In genomic region chr6:48629661-48630034, GRCm38 (mm10) we compare ENCODE assay signal across 8 mouse cellular contexts. TPM values are rescaled to one million over a fixed set of nuclear protein-coding genes. Genes with fewer than 3 reads are reported as not detected.
DNase-seq lines count a peak whose midpoint lies in the region; ATAC-seq and TF ChIP-seq lines count a peak whose summit lies in the region.

No protein-coding gene starts in this region.

- no peaks in the 10 kb centered on the region for H3K9me3 ChIP-seq in heart, embryonic 15.5 days (replicated peaks)
- H3K9me3 ChIP-seq in forebrain, embryonic 10.5 days = no peaks in the 10 kb centered on the region
- H3K9me3 ChIP-seq in kidney, embryonic 15.5 days (replicated peaks) = no peaks in the 10 kb centered on the region
- H3K9me3 ChIP-seq in midbrain, postnatal 0 days (ENCODE audit: low read length) = no peaks in the 10 kb centered on the region

- no peak for ATAC-seq in heart, embryonic 15.5 days (replicated peaks; ENCODE audit: insufficient number of reproducible peaks, insufficient read depth, low FRiP score, low read depth)
- 0 out of 2 replicates have a peak, but pooled peaks have one; percentile 19 for ATAC-seq in kidney, embryonic 15.5 days (replicated peaks; ENCODE audit: low FRiP score)
- peak; percentile 9; the same call in 1 of the 2 replicates for ATAC-seq in midbrain, postnatal 0 days (ENCODE audit: low FRiP score)

- peak overlapping the region; percentile 43 for H3K9ac ChIP-seq in heart, embryonic 15.5 days
- peak overlapping the region; percentile 48 for H3K9ac ChIP-seq in kidney, embryonic 15.5 days
- peak overlapping the region; percentile 63 for H3K9ac ChIP-seq in midbrain, postnatal 0 days (replicated peaks; ENCODE audit: low read length, poor library complexity, severe bottlenecking)

- H3K27me3 ChIP-seq in heart, embryonic 15.5 days = peaks cover 23% of the 10 kb centered on the region
- peaks cover 72% of the 10 kb centered on the region for H3K27me3 ChIP-seq in forebrain, embryonic 10.5 days (ENCODE audit: poor library complexity, severe bottlenecking)
- peaks cover 38% of the 10 kb centered on the region for H3K27me3 ChIP-seq in kidney, embryonic 15.5 days
- H3K27me3 ChIP-seq in midbrain, postnatal 0 days (ENCODE audit: insufficient read depth, low read length) = 0 out of 2 replicates have a peak, but pooled peaks cover 7% of the 10 kb centered on the region

- H3K27ac ChIP-seq in heart, embryonic 15.5 days = no peak overlapping the region
- peak overlapping the region; percentile 60; the same call in 1 of the 2 replicates for H3K27ac ChIP-seq in forebrain, embryonic 10.5 days
- peak overlapping the region; percentile 75; the same call in 1 of the 2 replicates for H3K27ac ChIP-seq in kidney, embryonic 15.5 days
- peak overlapping the region; percentile 47; the same call in 1 of the 2 replicates for H3K27ac ChIP-seq in midbrain, postnatal 0 days (ENCODE audit: low read depth, low read length)

- 21% methylated on average over 13 of the region's 13 CpGs for WGBS in heart, embryonic 15.5 days
- 30% methylated on average over 13 of the region's 13 CpGs for WGBS in forebrain, embryonic 10.5 days
- WGBS in kidney, embryonic 15.5 days = 7% methylated on average over 13 of the region's 13 CpGs
- WGBS in midbrain, postnatal 0 days = 15% methylated on average over 13 of the region's 13 CpGs

- no peak for DNase-seq in heart, postnatal 14 days
- no peak for DNase-seq in forebrain, embryonic 10.5 days (ENCODE audit: extremely low spot score, low spot score)
- no peak for DNase-seq in midbrain, postnatal 0 days (ENCODE audit: low spot score)
- no peak for DNase-seq in adrenal gland, adult (ENCODE audit: inconsistent age in 2 of 2, low spot score in 1 of 2)
- no peak for DNase-seq in right cerebral cortex, postnatal 4 days
- no peak for DNase-seq in ovary, postnatal 14 days (ENCODE audit: low spot score)

- intact Hi-C loops in heart, postnatal 14 days (cut with DNase I) = no loop called here

- peak overlapping the region; percentile 46 for H3K4me3 ChIP-seq in heart, embryonic 15.5 days
- peak overlapping the region; percentile 56 for H3K4me3 ChIP-seq in forebrain, embryonic 10.5 days
- H3K4me3 ChIP-seq in kidney, embryonic 15.5 days (replicated peaks) = peak overlapping the region; percentile 47
- H3K4me3 ChIP-seq in midbrain, postnatal 0 days (ENCODE audit: low read depth, low read length) = peak overlapping the region; percentile 44

- H3K4me1 ChIP-seq in heart, embryonic 15.5 days (replicated peaks) = peaks cover 24% of the 10 kb centered on the region
- H3K4me1 ChIP-seq in forebrain, embryonic 10.5 days = peaks cover 31% of the 10 kb centered on the region
- peaks cover 39% of the 10 kb centered on the region for H3K4me1 ChIP-seq in kidney, embryonic 15.5 days
- peaks cover 16% of the 10 kb centered on the region for H3K4me1 ChIP-seq in midbrain, postnatal 0 days (ENCODE audit: insufficient read depth, low read length)

- peak overlapping the region; percentile 88 for H3K4me2 ChIP-seq in heart, embryonic 15.5 days
- H3K4me2 ChIP-seq in kidney, embryonic 15.5 days = peak overlapping the region; percentile 90
- peak overlapping the region; percentile 81 for H3K4me2 ChIP-seq in midbrain, postnatal 0 days (ENCODE audit: low read depth, low read length, poor library complexity, severe bottlenecking)

- no peaks in the 10 kb centered on the region for H3K36me3 ChIP-seq in heart, embryonic 15.5 days
- H3K36me3 ChIP-seq in forebrain, embryonic 10.5 days (replicated peaks) = no peaks in the 10 kb centered on the region
- H3K36me3 ChIP-seq in kidney, embryonic 15.5 days = no peaks in the 10 kb centered on the region
- peaks cover 2% of the 10 kb centered on the region; the same call in 1 of the 2 replicates for H3K36me3 ChIP-seq in midbrain, postnatal 0 days (ENCODE audit: insufficient read depth, low read length)

- TF ChIP-seq CTCF in midbrain, postnatal 0 days (IDR thresholded peaks at IDR 0.05) = no peak

RNA-seq across cellular contexts. Expression of gene AI854703, which starts 3.1 kb away (rescaled TPM):
- 0.94 and 1.0 TPM in 2 replicates for polyA plus RNA-seq in heart, embryonic 15.5 days (2015; fragmentation: Nextera tagmentation; extraction: Ambion mirVana)
- under 1 TPM; 0.24 to 0.67 TPM for total RNA-seq in heart, postnatal 14 days (2021)
- polyA plus RNA-seq in forebrain, embryonic 10.5 days (2016; fragmentation: Nextera tagmentation; extraction: Ambion mirVana) = 0.46 and 0.83 TPM in 2 replicates
- polyA plus RNA-seq in kidney, embryonic 15.5 days (2015; fragmentation: Nextera tagmentation; extraction: Ambion mirVana) = 3.0 and 3.1 TPM in 2 replicates
- 51.7 and 57.1 TPM in 2 replicates for total RNA-seq in midbrain, postnatal 0 days (2014; rRNA removed)
- polyA plus RNA-seq in midbrain, postnatal 0 days (2015; fragmentation: Nextera tagmentation; extraction: Ambion mirVana) = 28.5 and 30.2 TPM in 2 replicates

RNA-seq across cellular contexts. Expression of gene Gimap8, which starts 17.4 kb away (rescaled TPM):
- polyA plus RNA-seq in heart, embryonic 15.5 days (2015; fragmentation: Nextera tagmentation; extraction: Ambion mirVana) = 1.6 and 1.7 TPM in 2 replicates
- total RNA-seq in heart, postnatal 14 days (2021) = 10 to 100 TPM in 1 of 2 experiments, 1 to 10 TPM in 1; 8.6 to 11.0 TPM
- 0.31 and 0.33 TPM in 2 replicates for polyA plus RNA-seq in forebrain, embryonic 10.5 days (2016; fragmentation: Nextera tagmentation; extraction: Ambion mirVana)
- polyA plus RNA-seq in kidney, embryonic 15.5 days (2015; fragmentation: Nextera tagmentation; extraction: Ambion mirVana) = 3.3 and 3.8 TPM in 2 replicates
- 0.60 and 0.76 TPM in 2 replicates for total RNA-seq in midbrain, postnatal 0 days (2014; rRNA removed)
- 0.45 and 0.53 TPM in 2 replicates for polyA plus RNA-seq in midbrain, postnatal 0 days (2015; fragmentation: Nextera tagmentation; extraction: Ambion mirVana)

RNA-seq across cellular contexts. Expression of gene Zfp775, which starts 27.8 kb away (rescaled TPM):
- polyA plus RNA-seq in heart, embryonic 15.5 days (2015; fragmentation: Nextera tagmentation; extraction: Ambion mirVana) = 5.7 and 7.3 TPM in 2 replicates
- total RNA-seq in heart, postnatal 14 days (2021) = 1 to 10 TPM; 8.2 to 8.3 TPM
- 8.8 and 11.1 TPM in 2 replicates for polyA plus RNA-seq in forebrain, embryonic 10.5 days (2016; fragmentation: Nextera tagmentation; extraction: Ambion mirVana)
- 7.0 and 7.9 TPM in 2 replicates for polyA plus RNA-seq in kidney, embryonic 15.5 days (2015; fragmentation: Nextera tagmentation; extraction: Ambion mirVana)
- 8.6 and 9.5 TPM in 2 replicates for total RNA-seq in midbrain, postnatal 0 days (2014; rRNA removed)
- 8.6 and 9.5 TPM in 2 replicates for polyA plus RNA-seq in midbrain, postnatal 0 days (2015; fragmentation: Nextera tagmentation; extraction: Ambion mirVana)

RNA-seq across cellular contexts. Expression of gene Gm44965, which starts 35.9 kb away (rescaled TPM):
- not detected in 2 replicates for polyA plus RNA-seq in heart, embryonic 15.5 days (2015; fragmentation: Nextera tagmentation; extraction: Ambion mirVana)
- not detected for total RNA-seq in heart, postnatal 14 days (2021)
- polyA plus RNA-seq in forebrain, embryonic 10.5 days (2016; fragmentation: Nextera tagmentation; extraction: Ambion mirVana) = 1.2 and 2.3 TPM in 2 replicates
- not detected in 2 replicates for polyA plus RNA-seq in kidney, embryonic 15.5 days (2015; fragmentation: Nextera tagmentation; extraction: Ambion mirVana)
- not detected in 2 replicates for total RNA-seq in midbrain, postnatal 0 days (2014; rRNA removed)
- polyA plus RNA-seq in midbrain, postnatal 0 days (2015; fragmentation: Nextera tagmentation; extraction: Ambion mirVana) = 0.75 and 1.7 TPM in 2 replicates

RNA-seq across cellular contexts. Expression of gene Repin1, which starts 36.0 kb away (rescaled TPM):
- polyA plus RNA-seq in heart, embryonic 15.5 days (2015; fragmentation: Nextera tagmentation; extraction: Ambion mirVana) = 23.4 and 28.1 TPM in 2 replicates
- 10 to 100 TPM; 24.0 to 27.5 TPM for total RNA-seq in heart, postnatal 14 days (2021)
- polyA plus RNA-seq in forebrain, embryonic 10.5 days (2016; fragmentation: Nextera tagmentation; extraction: Ambion mirVana) = 53.1 and 56.8 TPM in 2 replicates
- polyA plus RNA-seq in kidney, embryonic 15.5 days (2015; fragmentation: Nextera tagmentation; extraction: Ambion mirVana) = 43.8 and 47.3 TPM in 2 replicates
- 76.5 and 91.5 TPM in 2 replicates for total RNA-seq in midbrain, postnatal 0 days (2014; rRNA removed)
- polyA plus RNA-seq in midbrain, postnatal 0 days (2015; fragmentation: Nextera tagmentation; extraction: Ambion mirVana) = 41.2 and 42.8 TPM in 2 replicates
